Mouse (Mus musculus) megakaryocyte-erythroid progenitor cell, adult 5-6 weeks (primary cell): Measurements from ENCODE around the gene Oosp3. TPM values are rescaled to one million over a fixed set of nuclear protein-coding genes. Genes with fewer than 3 reads are reported as not detected.

ENCODE experiments used
- total RNA-seq, 2 experiments: library from RNA; stranded (forward) in 1 of 2; stranded (reverse) in 1 of 2; fragments of 200-1000, 215-1000 nt in 1 of 2; fragments of >200 nt in 1 of 2; fragmentation: Nextera tagmentation in 1 of 2; gene quantifications; 2 replicates each; pipeline ENCODE4 v1.2.3; 2014 to 2017

Gene Oosp3
- total RNA-seq, 2 experiments from 2014 or later, result not detected

Other genes with a start within 250 kb of the Oosp3 start
- gene Ms4a6c, start 227.7 kb upstream of the Oosp3 start, total RNA-seq (2014; fragmentation: Nextera tagmentation), result 1.3 TPM in 1 of 2 replicates, not detected in the other
- 0.85 and 4.3 TPM in 2 replicates for gene Ms4a6c, start 227.7 kb upstream of the Oosp3 start, total RNA-seq (2017)
- 0.59 and 1.0 TPM in 2 replicates for gene Gm8369, start 211.1 kb upstream of the Oosp3 start, total RNA-seq (2014; fragmentation: Nextera tagmentation)
- not detected in 2 replicates for gene Gm8369, start 211.1 kb upstream of the Oosp3 start, total RNA-seq (2017)
- 2.2 and 5.3 TPM in 2 replicates for gene Ms4a6b, start 180.5 kb upstream of the Oosp3 start, total RNA-seq (2014; fragmentation: Nextera tagmentation)
- gene Ms4a6b, start 180.5 kb upstream of the Oosp3 start, total RNA-seq (2017), result 0.69 and 2.1 TPM in 2 replicates
- gene Ms4a4d, start 160.3 kb upstream of the Oosp3 start, total RNA-seq (2014; fragmentation: Nextera tagmentation), result not detected in 2 replicates
- not detected in 2 replicates for gene Ms4a4d, start 160.3 kb upstream of the Oosp3 start, total RNA-seq (2017)
- not detected in 2 replicates for gene Ms4a6d, start 92.2 kb upstream of the Oosp3 start, total RNA-seq (2014; fragmentation: Nextera tagmentation)
- gene Ms4a6d, start 92.2 kb upstream of the Oosp3 start, total RNA-seq (2017), result not detected in 2 replicates
- 0.96 and 1.6 TPM in 2 replicates for gene Ms4a2, start 73.3 kb upstream of the Oosp3 start, total RNA-seq (2014; fragmentation: Nextera tagmentation)
- gene Ms4a2, start 73.3 kb upstream of the Oosp3 start, total RNA-seq (2017), result 2.8 and 5.3 TPM in 2 replicates
- 5.3 TPM in 1 of 2 replicates, not detected in the other for gene Ms4a3, start 56.2 kb upstream of the Oosp3 start, total RNA-seq (2014; fragmentation: Nextera tagmentation)
- gene Ms4a3, start 56.2 kb upstream of the Oosp3 start, total RNA-seq (2017), result 0.14 and 3.0 TPM in 2 replicates
- not detected in 2 replicates for gene Oosp2, start 36.5 kb upstream of the Oosp3 start, total RNA-seq (2014; fragmentation: Nextera tagmentation)
- gene Oosp2, start 36.5 kb upstream of the Oosp3 start, total RNA-seq (2017), result not detected in 2 replicates
- gene Oosp1, start 5.9 kb upstream of the Oosp3 start, total RNA-seq (2014; fragmentation: Nextera tagmentation), result not detected in 2 replicates
- 3.4 TPM in 1 of 2 replicates, not detected in the other for gene Oosp1, start 5.9 kb upstream of the Oosp3 start, total RNA-seq (2017)
- gene Gif, start 50.5 kb downstream of the Oosp3 start, total RNA-seq (2014; fragmentation: Nextera tagmentation), result not detected in 2 replicates
- not detected in 2 replicates for gene Gif, start 50.5 kb downstream of the Oosp3 start, total RNA-seq (2017)
- gene Mrpl16, start 73.3 kb downstream of the Oosp3 start, total RNA-seq (2014; fragmentation: Nextera tagmentation), result 73.6 and 85.5 TPM in 2 replicates
- 112 and 131 TPM in 2 replicates for gene Mrpl16, start 73.3 kb downstream of the Oosp3 start, total RNA-seq (2017)
- 5.6 and 8.0 TPM in 2 replicates for gene Stx3, start 122.3 kb downstream of the Oosp3 start, total RNA-seq (2014; fragmentation: Nextera tagmentation)
- gene Stx3, start 122.3 kb downstream of the Oosp3 start, total RNA-seq (2017), result 6.2 and 16.5 TPM in 2 replicates
- not detected in 2 replicates for gene Olfr1417, start 142.2 kb downstream of the Oosp3 start, total RNA-seq (2014; fragmentation: Nextera tagmentation)
- gene Olfr1417, start 142.2 kb downstream of the Oosp3 start, total RNA-seq (2017), result 0.28 TPM in 1 of 2 replicates, not detected in the other
- gene Olfr1418, start 164.0 kb downstream of the Oosp3 start, total RNA-seq (2014; fragmentation: Nextera tagmentation), result not detected in 2 replicates
- not detected in 2 replicates for gene Olfr1418, start 164.0 kb downstream of the Oosp3 start, total RNA-seq (2017)
- not detected in 2 replicates for gene Olfr1419, start 178.1 kb downstream of the Oosp3 start, total RNA-seq (2014; fragmentation: Nextera tagmentation)
- not detected in 2 replicates for gene Olfr1419, start 178.1 kb downstream of the Oosp3 start, total RNA-seq (2017)
- gene Olfr1420, start 189.5 kb downstream of the Oosp3 start, total RNA-seq (2014; fragmentation: Nextera tagmentation), result not detected in 2 replicates
- gene Olfr1420, start 189.5 kb downstream of the Oosp3 start, total RNA-seq (2017), result not detected in 2 replicates
- 21.1 and 28.6 TPM in 2 replicates for gene Patl1, start 215.3 kb downstream of the Oosp3 start, total RNA-seq (2014; fragmentation: Nextera tagmentation)
- gene Patl1, start 215.3 kb downstream of the Oosp3 start, total RNA-seq (2017), result 10.4 and 11.0 TPM in 2 replicates